Mouse (Mus musculus): ENCODE results near the gene Arntl. TPM values are rescaled to one million over a fixed set of nuclear protein-coding genes. Genes with fewer than 3 reads are reported as not detected.

Arntl gene
- total and polyA plus RNA-seq, 3 experiments = 2.6 to 4.6 (median 3.3) TPM

DNA sequence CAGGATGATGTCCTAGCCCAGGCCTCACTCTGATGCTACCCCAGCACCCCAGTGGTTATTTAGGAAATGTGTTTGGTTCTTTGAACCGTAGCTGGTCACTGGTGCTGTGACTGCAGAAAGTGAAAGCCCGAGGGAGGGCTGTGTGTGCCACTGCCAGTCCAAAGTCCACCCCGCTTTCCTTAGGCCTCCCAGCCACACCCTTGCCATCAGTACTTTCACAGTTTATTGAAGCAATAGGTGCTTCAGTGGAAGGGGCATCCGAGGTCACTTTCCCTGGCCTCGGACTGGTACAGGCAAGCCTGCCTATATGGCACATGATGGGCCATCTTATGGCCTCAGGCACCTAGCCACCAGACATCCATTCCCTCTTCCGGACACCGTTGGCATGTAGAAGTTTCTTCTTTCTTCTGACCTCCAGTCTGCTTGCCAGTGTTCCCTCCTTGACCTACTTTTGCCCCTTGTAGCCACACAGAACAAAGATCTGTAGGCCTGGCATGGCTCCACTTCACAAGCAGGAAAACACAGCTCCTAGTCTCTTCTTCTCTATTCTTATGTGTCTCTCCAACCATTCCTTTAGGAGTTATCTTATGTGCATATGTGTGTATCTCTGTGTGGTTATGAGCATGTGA is 46.6 kb downstream of the Arntl start:
- H3K9me3 ChIP-seq (replicated peaks; ENCODE audit: low read length) = no peaks in the 10 kb centered on the region
- no peak overlapping the region for H3K9ac ChIP-seq (ENCODE audit: insufficient read depth, low read depth)
- no peaks in the 10 kb centered on the region for H3K4me1 ChIP-seq (ENCODE audit: control insufficient read depth in 1 of 2, insufficient read depth in 2 of 2)
- dilution Hi-C loops (cut with MboI; ENCODE audit: extremely low pct_ligation_motif_present, extremely low pct_unique_long_range_greater_than_20kb, low sequenced_read_pairs) (no loop called here), in situ Hi-C loops (cut with MboI; ENCODE audit: low pct_ligation_motif_present, low pct_unique_long_range_greater_than_20kb, low sequenced_read_pairs) (loop anchor here (5.0 to 25.0 kb wide), 2 partner anchors 112 to 342 kb away; no protein-coding TSS in a partner anchor)
- no peak overlapping the region for H3K4me3 ChIP-seq (replicated peaks in 1 of 3; ENCODE audit: low read depth in 2 of 3, low read length in 2 of 3, poor library complexity in 1 of 3)
- no peak for TF ChIP-seq BHLHE40 (IDR thresholded peaks at IDR 0.05; ENCODE audit: low read depth, low read length)
- no peak for TF ChIP-seq USF2 (conservative IDR thresholded peaks at IDR 0.05; ENCODE audit: low read depth, low read length)
- TF ChIP-seq MEF2A (IDR thresholded peaks at IDR 0.05; ENCODE audit: borderline replicate concordance, low read depth, low read length) = no peak
- TF ChIP-seq ZKSCAN1 (IDR thresholded peaks at IDR 0.05; ENCODE audit: borderline replicate concordance, low read depth, low read length) = no peak
- no peak for TF ChIP-seq RAD21 (IDR thresholded peaks at IDR 0.05; ENCODE audit: low read depth, low read length)
- no peak for TF ChIP-seq POLR2A (IDR thresholded peaks at IDR 0.05; ENCODE audit: low read depth, low read length)
- TF ChIP-seq CTCF (conservative IDR thresholded peaks at IDR 0.05 in 1 of 2, IDR thresholded peaks at IDR 0.05 in 1 of 2; ENCODE audit: low read depth in 2 of 2, low read length in 2 of 2) = no peak
- TF ChIP-seq EP300 (IDR thresholded peaks at IDR 0.05; ENCODE audit: low read length) = no peak
- TF ChIP-seq TCF12 (IDR thresholded peaks at IDR 0.05; ENCODE audit: low read depth, low read length) = no peak
- TF ChIP-seq POLR2AphosphoS2 (IDR thresholded peaks at IDR 0.05; ENCODE audit: low read depth, low read length) = no peak
- no peak for TF ChIP-seq CHD2 (IDR thresholded peaks at IDR 0.05; ENCODE audit: low read length)
- TF ChIP-seq SIN3A (IDR thresholded peaks at IDR 0.05; ENCODE audit: low read length) = no peak
- TF ChIP-seq CHD1 (IDR thresholded peaks at IDR 0.05; ENCODE audit: low read depth, low read length) = no peak
- no peak for TF ChIP-seq MAX (IDR thresholded peaks at IDR 0.05; ENCODE audit: low read length)
- TF ChIP-seq UBTF (IDR thresholded peaks at IDR 0.05; ENCODE audit: low read depth, low read length) = no peak
- no peak overlapping the region for H3K4me2 ChIP-seq (ENCODE audit: insufficient read depth, low read depth, poor library complexity, severe bottlenecking)
- DNase-seq (ENCODE audit: extremely low read depth) = no peak
- no peaks in the 10 kb centered on the region for H3K79me2 ChIP-seq (replicated peaks; ENCODE audit: control insufficient read depth, extremely low read depth, insufficient read depth, poor library complexity, severe bottlenecking)
- no peaks in the 10 kb centered on the region for H3K27me3 ChIP-seq (replicated peaks)
- no peak overlapping the region for H3K27ac ChIP-seq (ENCODE audit: insufficient read depth, low read depth)
- H3K36me3 ChIP-seq (replicated peaks in 1 of 2; ENCODE audit: control insufficient read depth in 1 of 2, insufficient read depth in 1 of 2, low read length in 1 of 2) = no peaks in the 10 kb centered on the region

DNA sequence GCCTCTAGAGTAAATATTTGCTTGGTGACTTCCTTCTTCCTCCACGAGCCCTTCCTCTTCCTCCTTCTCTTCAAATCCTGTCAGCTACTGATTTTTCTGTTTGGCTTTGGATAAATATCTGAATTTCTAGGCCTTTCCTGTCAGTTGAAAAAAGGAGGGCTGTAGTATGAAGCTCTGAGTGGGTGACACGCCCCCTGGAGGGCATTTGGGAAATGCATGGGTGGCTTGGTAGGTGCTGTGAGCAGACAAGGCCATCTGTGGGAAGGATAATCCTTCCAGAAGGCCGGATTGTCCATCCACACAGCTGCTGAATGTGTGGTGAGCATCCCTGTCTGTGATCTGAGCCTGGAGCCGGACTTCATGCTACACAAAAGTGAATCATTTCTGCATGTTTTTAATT is 48.8 kb downstream of the Arntl start:
- H3K27me3 ChIP-seq (replicated peaks) = no peaks in the 10 kb centered on the region
- in situ Hi-C loops (cut with MboI; ENCODE audit: low pct_ligation_motif_present, low pct_unique_long_range_greater_than_20kb, low sequenced_read_pairs) = loop anchor here (25.0 kb wide), 1 partner anchor 344 kb away; no protein-coding TSS in a partner anchor
- no peaks in the 10 kb centered on the region for H3K36me3 ChIP-seq (replicated peaks in 1 of 2; ENCODE audit: control insufficient read depth in 1 of 2, insufficient read depth in 1 of 2, low read length in 1 of 2)
- dilution Hi-C loops (cut with MboI; ENCODE audit: extremely low pct_ligation_motif_present, extremely low pct_unique_long_range_greater_than_20kb, low sequenced_read_pairs) = no loop called here
- peak; percentile 54 for DNase-seq (ENCODE audit: extremely low read depth)
- no peak overlapping the region for H3K4me2 ChIP-seq (ENCODE audit: insufficient read depth, low read depth, poor library complexity, severe bottlenecking)
- TF ChIP-seq RAD21 (IDR thresholded peaks at IDR 0.05; ENCODE audit: low read depth, low read length) (peak; percentile 14), CTCF (conservative IDR thresholded peaks at IDR 0.05 in 1 of 2, IDR thresholded peaks at IDR 0.05 in 1 of 2; ENCODE audit: low read depth in 2 of 2, low read length in 2 of 2) (peak; percentile 26 to 67; a peak in 2 of 4 replicates), JUND (conservative IDR thresholded peaks at IDR 0.05; ENCODE audit: low read depth, low read length) (no peak), SMC3 (IDR thresholded peaks at IDR 0.05; ENCODE audit: low read depth, low read length) (peak; percentile 50)
- H3K9ac ChIP-seq (ENCODE audit: insufficient read depth, low read depth) = no peak overlapping the region
- H3K79me2 ChIP-seq (replicated peaks; ENCODE audit: control insufficient read depth, extremely low read depth, insufficient read depth, poor library complexity, severe bottlenecking) = no peaks in the 10 kb centered on the region
- H3K9me3 ChIP-seq (replicated peaks; ENCODE audit: low read length) = no peaks in the 10 kb centered on the region
- H3K4me3 ChIP-seq (replicated peaks in 1 of 3; ENCODE audit: low read depth in 2 of 3, low read length in 2 of 3, poor library complexity in 1 of 3) = no peak overlapping the region
- no peak overlapping the region for H3K27ac ChIP-seq (ENCODE audit: insufficient read depth, low read depth)
- H3K4me1 ChIP-seq (ENCODE audit: control insufficient read depth in 1 of 2, insufficient read depth in 2 of 2) = peaks cover 4 to 5% of the 10 kb centered on the region in 2 experiments; a peak in 1 of 4 replicates
